Mouse (Mus musculus) CD4-positive, CD25-positive, alpha-beta regulatory T cell, adult 4 months (primary cell): Measurements from ENCODE around the gene Etfa. TPM values are rescaled to one million over a fixed set of nuclear protein-coding genes. Genes with fewer than 3 reads are reported as not detected.

Experiments used
- ATAC-seq: one replicate; pipeline ENCODE4 v1.8.0; 2017
- polyA plus RNA-seq, 2 experiments: library from polyadenylated mRNA; unstranded; fragments of 100-300 nt; shearing (Covaris generic); gene quantifications; one replicate each; pipeline ENCODE4 v1.2.1; 2017

The Etfa gene
- polyA plus RNA-seq, 2 experiments from 2014 or later: 126 to 138 TPM

DNA sequence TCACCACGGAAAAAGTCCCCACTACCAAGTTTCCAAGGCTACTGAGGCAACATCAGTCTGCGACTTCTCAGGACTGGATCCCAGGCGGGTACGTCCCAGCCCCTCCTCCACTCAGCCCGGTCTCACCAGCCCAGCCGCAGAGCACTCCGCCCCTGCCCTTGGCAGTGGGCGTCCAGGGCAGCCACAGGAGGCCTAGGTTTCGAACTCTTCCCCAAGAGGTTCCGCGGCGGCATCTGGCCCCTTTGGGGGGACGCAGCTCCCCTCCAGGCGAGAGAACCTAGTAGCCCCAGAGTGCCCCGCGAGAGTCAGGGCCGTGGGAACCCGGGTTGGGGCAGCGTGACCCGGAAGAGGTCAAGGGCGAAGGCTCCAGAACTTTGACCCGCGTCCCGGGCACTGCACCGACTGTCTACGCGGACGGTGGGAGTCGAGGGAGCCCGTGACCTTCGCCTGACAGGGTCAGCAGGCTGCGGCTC, 486 bp downstream of the Etfa start:
- peak; percentile 33 for ATAC-seq

DNA sequence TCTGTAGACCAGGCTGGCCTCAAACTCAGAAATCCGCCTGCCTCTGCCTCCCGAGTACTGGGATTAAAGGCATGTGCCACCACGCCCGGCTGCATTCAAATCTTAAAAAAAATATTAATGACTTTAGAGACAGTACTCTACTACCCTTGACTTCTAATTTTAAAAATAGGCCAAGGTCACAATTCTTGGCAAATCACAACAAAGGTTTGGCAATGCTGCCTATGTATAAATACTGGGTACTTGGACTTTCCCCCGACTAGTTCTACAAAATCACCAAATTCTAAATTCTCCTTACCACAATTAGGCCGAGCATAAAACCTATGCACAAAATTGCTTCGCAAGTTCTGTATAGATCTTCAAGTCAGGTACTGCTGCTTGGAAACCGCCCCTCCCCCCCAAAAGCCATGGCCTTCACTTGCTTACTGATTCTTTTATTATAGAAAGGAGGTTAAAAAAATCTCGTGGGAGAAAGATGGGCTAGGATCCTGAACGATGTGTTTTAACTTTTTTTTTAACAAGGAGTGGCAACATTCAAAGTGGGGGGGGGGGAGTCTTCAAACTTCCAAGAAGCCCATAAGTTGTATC, 1.3 kb downstream of the Etfa start:
- no peak for ATAC-seq

DNA sequence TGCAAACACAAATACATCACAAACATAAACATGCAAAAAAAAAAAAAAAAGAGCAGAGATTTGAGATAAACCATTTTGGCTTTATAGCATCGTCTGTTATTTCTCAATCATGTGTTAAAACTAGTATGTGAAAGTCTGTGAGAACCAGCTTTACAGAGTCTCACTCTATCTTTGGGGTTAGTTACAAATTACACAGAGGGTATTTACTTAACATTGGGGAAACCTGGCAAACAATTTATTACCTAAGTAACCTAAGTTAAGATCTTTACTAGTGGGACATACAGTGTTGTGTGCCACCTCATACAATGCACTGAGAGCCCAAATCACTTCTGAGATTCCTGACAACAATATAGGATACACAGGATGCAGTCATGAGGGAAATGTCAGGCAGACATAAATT, 2.3 kb downstream of the Etfa start:
- ATAC-seq: no peak

DNA sequence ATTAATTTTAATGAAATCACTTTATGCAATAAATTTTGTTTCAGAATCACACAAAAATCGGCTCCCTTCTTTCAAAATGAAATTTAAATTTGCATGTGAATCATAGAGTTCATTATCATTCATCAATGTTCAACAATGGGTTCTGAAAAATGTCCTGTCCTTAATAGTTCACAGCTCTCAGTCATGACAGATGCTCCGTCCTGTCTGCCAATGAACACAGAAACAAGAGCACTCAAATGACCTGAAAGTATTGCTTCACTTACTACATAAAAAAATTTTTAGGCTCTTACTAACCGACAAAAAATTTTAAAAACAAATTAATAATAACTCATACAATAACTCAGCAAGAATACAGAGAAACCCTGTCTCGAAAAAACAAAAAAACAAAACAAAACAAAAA, 3.3 kb downstream of the Etfa start:
- ATAC-seq: no peak

DNA sequence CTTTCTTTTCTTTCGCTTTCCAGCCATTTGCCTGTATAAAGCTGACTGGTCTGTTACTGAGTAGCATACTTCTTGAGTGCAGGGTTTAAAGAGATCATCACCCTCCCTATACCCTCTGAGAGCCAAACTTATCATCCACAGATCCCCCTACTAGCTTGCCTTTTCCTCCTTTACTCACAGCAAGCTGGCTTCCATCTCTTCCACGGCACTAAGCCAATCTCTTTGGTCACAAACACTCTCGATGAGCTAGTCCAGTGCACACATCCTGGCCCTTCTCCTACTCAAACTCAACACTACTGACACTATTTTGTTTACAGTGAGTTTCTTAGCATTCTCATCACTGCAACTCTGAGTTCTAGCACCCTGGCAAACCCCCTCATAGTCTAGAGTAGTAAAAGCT, 4.1 kb downstream of the Etfa start:
- no peak for ATAC-seq

DNA sequence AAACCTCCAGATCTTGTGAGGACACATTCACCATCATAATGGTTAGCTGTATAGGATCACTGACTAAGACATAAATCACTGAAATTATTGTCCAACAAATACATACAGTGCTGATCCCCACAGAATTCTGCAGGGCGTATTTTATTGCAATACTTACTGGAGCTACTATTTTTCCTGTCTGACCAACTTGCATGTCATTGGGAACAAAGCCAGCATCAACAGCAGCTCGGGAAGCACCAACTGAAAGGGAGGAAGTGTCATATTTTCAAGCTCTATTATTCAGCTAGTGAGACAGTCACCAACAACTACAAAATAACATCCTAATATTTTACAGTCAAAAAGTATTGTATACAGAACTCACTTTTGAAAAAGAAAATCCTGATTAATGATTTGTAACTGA, 29.9 kb downstream of the Etfa start:
- ATAC-seq: no peak

DNA sequence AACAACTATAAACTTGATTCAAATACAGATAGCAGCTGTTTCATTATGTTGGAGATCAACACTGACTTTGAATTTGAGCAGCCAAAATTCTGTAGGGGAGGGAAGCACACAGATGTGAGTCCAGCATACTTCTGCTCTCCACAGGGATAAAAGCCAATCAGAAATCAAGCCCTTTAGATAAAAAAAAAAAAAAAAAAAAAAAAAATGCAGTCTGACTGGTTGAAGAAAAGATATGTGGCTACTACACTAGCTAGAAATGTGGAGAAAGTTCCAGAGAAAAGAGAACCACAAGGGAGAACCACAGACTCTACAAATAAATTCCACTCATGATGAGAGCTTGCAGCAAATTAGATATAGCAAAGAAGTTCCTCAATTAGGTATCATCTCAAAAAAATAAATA, 33.3 kb downstream of the Etfa start:
- no peak for ATAC-seq

DNA sequence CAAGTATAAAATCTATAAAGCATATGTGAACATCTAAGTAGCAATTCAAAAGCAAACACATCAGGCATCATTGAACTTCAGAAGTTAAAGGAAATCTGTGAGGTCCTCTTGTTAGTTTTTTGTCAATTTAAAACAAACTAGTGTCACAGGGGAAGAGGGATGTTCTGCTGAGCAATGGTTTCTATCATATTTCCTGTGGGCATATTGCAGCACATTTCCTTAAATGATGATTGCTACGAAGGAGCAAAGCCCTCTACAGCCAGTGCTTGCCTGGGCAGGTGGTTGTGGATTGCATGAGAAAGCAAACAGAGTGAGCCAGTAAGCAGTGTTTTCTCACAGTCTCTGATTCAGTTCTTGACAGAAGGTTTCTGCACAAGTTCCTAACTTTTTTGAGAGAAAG, 36.0 kb downstream of the Etfa start:
- ATAC-seq: no peak

DNA sequence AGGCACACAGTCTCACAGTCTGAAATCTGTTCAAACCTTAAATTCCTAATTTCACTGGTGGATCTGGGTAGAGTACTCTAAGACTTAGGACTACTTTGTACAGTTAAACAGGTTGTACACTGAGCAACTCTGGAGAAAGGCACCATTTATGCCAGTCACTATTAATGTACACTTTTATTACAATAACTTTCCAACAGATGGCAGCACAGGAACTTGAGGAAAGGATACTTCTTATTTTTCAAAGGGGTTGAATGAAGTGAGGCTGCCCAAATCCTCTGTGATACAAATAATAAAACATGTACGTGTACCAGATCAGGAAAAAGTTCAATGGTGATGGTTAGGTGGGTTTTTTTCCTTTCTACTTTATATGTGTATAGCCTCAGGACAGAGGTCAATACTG, 43.6 kb downstream of the Etfa start:
- no peak for ATAC-seq

DNA sequence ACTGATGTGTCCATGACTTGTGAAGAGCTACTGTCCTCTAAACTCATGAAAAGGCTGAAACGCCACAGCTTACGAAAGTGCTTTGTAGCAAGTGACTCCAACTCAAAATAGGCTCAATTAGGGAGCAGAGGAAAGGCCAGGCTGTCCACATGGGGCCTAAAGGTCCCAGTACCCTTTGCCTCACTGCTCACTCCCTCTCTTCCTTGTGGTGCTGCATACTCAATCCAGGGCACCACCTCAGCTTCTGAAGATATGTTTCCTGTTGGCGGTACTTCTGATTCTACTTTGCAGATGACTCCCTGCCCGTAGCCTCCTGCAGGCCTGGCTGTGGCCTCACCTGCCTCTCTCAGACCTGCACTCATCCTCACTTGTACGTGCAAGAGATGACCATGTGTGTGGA, 58.7 kb downstream of the Etfa start:
- ATAC-seq: no peak

DNA sequence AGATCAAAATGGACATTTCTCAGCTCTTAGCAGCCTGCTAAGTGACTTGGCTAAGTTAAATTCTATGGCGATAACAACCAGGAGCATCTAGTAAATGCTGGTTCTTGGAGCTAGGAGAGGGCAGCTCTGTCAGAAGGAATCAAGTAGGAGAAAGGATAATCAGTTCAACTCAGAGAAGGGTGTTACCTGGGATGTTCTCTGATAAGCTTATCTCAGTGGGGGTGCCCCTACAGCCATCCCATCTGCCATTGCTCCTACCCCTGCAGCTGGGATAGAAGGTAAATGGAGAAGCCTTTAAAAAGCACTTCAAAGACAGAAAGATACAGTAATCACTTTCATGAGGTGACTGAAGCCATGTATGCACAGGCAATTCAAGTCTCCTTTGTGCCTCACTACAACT, 59.1 kb downstream of the Etfa start:
- no peak for ATAC-seq

DNA sequence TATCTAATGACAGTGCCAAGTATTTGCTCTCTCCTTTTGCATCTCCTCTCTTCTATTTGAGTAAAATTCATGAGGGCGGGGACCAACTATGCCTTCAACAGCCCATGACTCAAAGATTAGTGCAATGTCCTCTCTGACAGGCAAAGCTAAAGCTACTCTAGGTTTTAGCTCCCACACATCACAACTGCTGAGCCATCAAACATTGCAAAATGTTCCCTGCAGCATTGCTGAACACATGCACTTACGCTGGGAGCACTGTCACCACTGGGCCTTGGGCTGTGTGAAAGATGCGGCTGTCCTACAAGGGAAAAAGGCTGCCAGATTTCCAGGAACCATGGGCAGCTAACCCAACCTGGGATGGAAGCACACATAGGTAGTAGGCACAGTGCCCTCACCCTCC, 60.6 kb downstream of the Etfa start:
- ATAC-seq: no peak

DNA sequence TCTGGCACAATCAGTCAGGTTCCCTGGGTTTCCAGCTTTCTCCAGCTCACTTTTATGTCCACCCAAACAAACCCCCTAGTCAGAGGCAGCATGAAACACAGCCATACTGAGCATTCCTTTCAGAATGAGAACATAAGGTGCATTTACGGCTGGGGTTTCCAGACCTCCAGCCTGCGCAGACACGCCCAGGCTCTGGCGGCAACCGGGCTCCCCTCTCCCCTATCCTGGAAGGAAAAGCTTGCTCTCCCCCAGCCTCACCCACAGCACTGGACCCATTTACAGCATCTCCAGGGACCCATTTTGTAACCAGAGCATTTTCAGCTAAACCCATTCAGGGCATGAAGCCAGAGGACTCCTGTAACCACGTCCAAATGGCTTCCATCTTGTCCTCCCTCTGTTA, 62.0 kb downstream of the Etfa start:
- ATAC-seq: no peak

DNA sequence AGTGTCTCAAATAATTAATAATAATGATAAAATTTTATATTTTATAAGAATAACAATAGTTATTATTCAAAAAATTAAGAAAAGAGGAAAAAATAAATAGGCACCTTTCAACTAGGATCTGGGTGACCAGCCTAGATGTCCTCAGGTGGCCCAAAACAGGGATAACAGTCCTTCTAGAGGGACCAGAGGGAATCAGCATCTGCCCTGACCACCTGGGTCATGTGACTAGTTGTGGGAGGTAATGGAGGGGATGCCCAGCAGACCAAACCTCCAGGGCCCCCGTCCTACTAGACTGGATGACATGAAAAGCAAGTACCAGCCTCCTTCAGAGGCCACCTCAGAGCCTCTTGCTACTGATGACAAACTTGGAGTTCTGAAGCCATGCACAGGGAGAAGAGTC, 62.9 kb downstream of the Etfa start:
- no peak for ATAC-seq

DNA sequence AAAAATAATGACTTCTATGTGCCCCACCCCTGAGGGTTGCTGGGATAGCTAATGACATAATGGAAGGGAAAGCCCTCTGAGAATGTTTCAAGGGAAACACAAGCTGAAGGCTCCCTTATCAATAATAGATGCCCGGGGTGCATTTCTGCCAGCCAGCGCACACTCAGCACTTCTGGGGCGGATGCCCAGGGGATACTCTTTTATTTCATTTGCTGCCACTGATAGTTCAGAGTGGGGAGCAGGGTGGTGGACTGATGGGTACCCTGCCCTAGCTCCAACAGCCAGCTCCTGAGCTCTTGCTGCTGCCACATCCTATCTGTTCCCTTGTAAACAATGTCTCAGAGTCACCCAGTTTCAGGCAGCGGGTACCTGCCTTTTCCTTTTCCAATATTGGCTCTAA, 64.5 kb downstream of the Etfa start:
- ATAC-seq: no peak

DNA sequence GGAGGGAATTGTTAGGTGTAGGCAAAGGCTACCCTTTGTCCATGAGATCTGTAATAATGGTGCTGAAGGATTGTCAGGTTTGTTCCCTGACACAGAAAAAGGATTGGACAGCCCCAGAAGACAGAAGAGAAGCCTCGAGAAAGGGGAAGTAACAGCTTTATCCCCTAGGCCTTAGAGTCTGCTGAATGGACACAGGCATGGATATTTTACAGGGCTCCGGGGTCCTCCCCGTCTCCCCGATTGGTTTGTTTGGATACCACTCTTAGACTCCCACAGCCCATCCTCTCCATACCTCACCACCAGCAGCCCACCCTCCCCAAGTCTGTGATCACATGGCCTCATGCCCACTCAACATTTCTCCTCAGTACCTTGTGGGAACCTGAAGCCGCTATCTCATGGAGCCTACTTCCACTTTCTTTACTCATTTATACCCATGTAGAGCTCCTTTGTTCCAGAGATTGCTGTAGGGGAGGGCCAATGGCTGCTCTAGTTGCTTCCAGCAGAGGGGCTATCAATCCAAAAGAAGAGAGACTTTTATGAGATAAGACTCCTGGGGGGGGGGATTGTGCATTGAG, 72.8 kb downstream of the Etfa start:
- no peak for ATAC-seq

DNA sequence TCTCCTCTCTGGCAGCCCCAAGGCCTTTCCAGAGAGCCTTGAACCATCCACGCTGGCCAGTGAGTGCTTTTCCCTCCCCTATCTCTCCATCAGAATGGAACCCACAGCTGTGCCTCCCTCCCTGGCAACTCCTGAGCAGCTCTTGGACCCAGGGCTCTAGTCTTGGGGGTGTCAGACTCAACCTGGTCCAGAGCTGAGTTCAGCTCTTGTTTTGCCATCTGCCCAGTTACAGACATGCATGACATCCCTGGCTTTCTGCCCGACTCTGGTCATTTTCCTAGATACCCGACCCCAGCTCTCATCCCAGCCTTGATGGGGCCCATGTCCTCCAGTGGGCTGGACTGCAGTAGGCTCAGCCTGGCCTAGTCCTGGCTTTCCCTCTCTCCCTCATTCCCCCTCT, 73.6 kb downstream of the Etfa start:
- no peak for ATAC-seq

DNA sequence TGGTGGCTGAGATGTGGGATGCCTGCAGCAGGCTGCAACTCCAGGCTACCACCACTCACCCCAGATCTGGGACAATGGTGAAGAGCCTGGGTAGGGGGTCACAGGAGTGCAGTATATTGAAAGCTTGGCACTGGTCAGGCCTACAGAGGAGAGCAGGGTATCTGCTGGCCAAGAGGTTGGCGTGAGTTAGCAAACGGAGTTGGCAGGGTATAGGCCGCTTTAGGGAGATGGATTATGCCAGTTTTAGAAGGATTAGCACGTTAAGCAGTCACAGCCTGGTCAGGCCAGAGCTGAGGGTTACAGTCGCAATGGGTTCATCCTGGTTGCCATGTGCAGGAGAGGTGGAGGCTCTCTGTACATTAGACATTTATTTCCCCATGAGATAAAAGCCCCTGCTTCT, 78.2 kb downstream of the Etfa start:
- ATAC-seq: no peak

DNA sequence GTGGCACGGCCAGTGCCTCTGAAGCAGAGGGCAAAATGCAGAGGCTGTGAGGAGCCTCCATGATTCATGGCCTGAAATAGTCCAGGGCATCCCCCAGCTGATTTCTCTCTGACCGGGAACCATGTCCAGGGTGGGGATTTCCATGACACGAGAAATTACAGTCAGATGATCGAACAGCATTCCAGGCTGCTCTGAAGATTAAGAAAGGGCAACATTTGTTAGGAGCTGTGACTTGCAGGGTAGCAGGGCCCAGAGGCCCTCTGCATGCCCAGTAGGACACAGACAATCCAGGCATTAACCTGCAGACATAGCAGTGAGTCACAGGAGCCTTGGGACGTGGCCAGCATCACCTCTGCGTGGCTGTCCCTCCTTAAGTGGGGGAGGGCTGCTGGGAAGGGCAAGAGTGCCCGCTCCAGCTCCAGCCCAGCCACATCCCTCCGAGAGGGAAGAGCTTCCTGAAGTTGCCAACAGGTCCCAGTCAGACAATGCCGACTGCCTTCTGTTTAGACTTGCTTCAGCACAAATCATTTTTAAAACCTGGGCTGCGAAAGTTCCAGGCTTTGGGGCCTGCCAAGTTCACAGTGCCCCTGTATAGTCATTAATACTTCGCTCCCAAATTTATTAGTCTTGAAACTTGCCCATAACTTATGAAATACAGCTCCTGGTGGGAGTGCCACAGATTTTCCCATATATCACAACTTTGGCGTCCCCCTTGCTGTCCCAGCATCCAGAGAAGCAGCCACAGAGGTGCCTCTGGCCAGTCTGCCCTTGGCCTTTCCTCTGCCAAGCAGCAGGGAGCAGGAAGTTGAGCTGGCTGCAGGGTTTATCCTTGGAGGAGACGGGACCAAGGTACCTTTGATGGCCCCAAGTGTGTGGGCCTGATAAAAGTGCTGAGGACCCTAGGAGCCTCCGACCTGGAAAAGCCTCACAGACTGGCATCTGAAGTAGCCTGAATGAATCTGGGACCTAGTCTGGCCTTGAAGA, 79.4 kb downstream of the Etfa start:
- ATAC-seq: no peak

DNA sequence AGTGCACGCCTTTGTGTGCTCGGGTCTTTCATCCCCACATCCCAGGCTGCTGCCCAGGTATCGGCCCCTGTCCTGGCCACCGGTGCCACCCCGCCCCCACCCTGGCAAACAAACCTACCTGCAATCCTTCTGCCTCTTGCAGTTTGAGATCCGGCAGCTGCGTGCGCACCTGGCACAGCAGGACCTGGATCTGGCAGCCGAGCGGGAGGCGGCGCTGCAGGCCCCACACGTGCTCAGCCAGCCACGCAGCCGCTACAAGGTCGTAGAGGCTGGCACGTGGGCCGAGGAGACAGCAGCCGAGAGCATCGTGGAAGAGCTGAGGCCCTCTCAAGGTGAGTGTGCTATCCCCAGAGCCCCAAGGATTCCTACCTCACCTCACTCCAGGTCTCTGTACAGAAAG, 81.9 kb downstream of the Etfa start:
- ATAC-seq: no peak

DNA sequence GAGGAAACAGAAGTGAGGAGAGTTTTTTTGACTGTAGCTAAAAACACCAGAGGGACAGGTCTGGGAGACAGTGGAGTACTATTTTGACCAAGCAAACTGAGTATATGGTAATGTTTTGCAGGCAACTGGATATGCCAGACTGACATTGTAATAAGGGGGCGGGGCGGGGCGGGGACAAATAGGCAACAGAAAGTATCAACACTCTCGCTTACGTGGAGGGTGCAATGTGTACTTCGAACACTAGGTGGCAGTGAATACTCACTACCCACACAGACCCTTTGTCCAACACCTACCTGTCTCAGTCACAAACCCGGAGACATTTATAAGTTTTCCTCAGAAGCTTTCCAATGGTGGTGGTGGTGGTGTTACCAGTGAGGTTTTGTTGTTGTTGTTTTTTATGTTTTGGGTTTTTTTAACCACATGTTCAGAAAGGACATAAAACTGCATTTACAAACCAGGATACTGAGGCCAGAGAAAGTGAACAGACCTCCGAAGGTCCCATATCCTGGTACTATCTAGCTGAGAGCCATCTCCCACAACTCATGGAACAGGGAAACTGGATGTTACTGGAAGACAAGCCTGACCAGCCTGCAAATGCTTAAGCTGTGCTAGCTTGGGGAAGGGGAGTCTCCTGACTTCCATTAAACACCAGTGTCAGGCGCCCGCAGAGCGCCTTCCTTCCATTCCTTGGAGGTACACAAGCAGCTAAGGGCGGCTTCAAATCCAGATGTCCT, 82.6 kb downstream of the Etfa start:
- ATAC-seq: no peak

DNA sequence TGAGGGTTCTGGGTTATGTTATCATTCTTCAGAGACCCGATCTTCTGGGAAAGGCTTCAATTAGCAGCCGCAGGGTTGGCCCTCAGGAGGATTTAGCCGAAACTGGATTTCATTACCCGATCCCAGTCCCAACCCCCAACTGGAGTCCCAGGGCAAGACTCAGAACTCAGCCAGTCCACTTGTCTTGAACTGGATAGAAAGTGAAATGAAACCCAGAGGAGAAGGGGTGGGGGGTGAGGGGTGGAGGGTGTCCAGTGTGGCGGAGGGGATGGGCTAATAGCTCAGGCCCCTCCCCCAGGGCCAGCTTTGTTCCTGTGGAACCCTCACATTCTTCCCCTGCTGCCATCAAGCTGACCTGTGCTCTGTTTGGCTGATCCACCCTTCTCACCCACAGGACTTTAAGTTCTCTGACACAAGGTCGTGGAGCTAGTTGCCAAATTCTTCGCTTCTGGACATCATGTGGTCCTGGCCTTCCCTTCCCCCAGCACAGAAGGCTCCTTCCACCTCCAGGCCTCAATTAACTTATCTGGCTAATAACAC, 86.7 kb downstream of the Etfa start:
- ATAC-seq: no peak
